Mouse (Mus musculus) limb, embryonic 14.5 days (tissue): ENCODE data around the gene Pced1b. TPM values are rescaled to one million over a fixed set of nuclear protein-coding genes. Genes with fewer than 3 reads are reported as not detected.

Experiments used
- ATAC-seq: fragments of 200-750 bp; cut with Nextera tagmentation; 2 replicates; pipeline ENCODE4 v1.8.0; 2017; ENCODE audit warnings: low read depth, moderate number of reproducible peaks, moderate TSS enrichment; ENCODE audit not compliant: low FRiP score
- DNase-seq: peaks from one replicate; pipeline ENCODE4 v3.0.0-alpha.2; 2015; ENCODE audit warnings: low spot score
- H3K27ac ChIP-seq: fragments of 300-500 bp; sonication (generic); replicated peaks from 2 replicates; pipeline ENCODE4 v1.5.1; 2014; ENCODE audit warnings: low read depth, mild to moderate bottlenecking, low read length, moderate library complexity, mixed read lengths
- H3K27me3 ChIP-seq: fragments of 300-500 bp; sonication (generic); 2 replicates; pipeline ENCODE4 v1.6.1; 2014; ENCODE audit warnings: low read length, mixed read lengths; ENCODE audit not compliant: control insufficient read depth, insufficient read depth
- H3K36me3 ChIP-seq: fragments of 300-500 bp; sonication (generic); 2 replicates; pipeline ENCODE4 v1.6.1; 2014; ENCODE audit warnings: mild to moderate bottlenecking, low read length, moderate library complexity, mixed read lengths; ENCODE audit not compliant: control insufficient read depth, insufficient read depth
- H3K4me1 ChIP-seq: fragments of 300-500 bp; sonication (generic); 2 replicates; pipeline ENCODE4 v1.6.1; 2014; ENCODE audit warnings: antibody characterized with exemption, low read length, mixed read lengths; ENCODE audit not compliant: control insufficient read depth, insufficient read depth
- H3K4me2 ChIP-seq: fragments of 300-500 bp; sonication (generic); replicated peaks from 2 replicates; pipeline ENCODE4 v1.6.1; 2014; ENCODE audit warnings: low read depth, mild to moderate bottlenecking, low read length, moderate library complexity; ENCODE audit not compliant: severe bottlenecking
- H3K4me3 ChIP-seq: fragments of 300-500 bp; sonication (generic); replicated peaks from 2 replicates; pipeline ENCODE4 v1.5.1; 2014; ENCODE audit warnings: low read length
- H3K9ac ChIP-seq: fragments of 300-500 bp; sonication (generic); 2 replicates; pipeline ENCODE4 v1.6.1; 2014; ENCODE audit warnings: mild to moderate bottlenecking, low read depth, low read length, moderate library complexity; ENCODE audit not compliant: severe bottlenecking
- H3K9me3 ChIP-seq: fragments of 300-500 bp; sonication (generic); 2 replicates; pipeline ENCODE4 v1.6.1; 2016; ENCODE audit warnings: low read length; ENCODE audit not compliant: control insufficient read depth
- POLR2A ChIP-seq: fragments of 200-500 bp; IDR thresholded peaks from 2 replicates; pipeline ENCODE4 v1.8.0; 2012; ENCODE audit warnings: inconsistent platforms, mild to moderate bottlenecking, moderate library complexity, borderline replicate concordance; ENCODE audit not compliant: insufficient read depth, insufficient read length; ENCODE audit errors: extremely low read depth
- WGBS: fragments of 180-500 bp; shearing (Covaris S2); extraction: QIAGEN DNeasy Blood & Tissue Kit; methylation state at CpG from one replicate; pipeline ENCODE4 v1.1.7; 2014; 5-methylcytosine and 5-hydroxymethylcytosine counted together
- polyA plus RNA-seq, 2 experiments: library from polyadenylated mRNA; depleted of rRNA in 1 of 2; stranded (reverse) in 1 of 2; unstranded in 1 of 2; fragments of >200 nt; fragmentation: Nextera tagmentation in 1 of 2; extraction: Ambion mirVana in 1 of 2; gene quantifications; 2 replicates each; pipeline versions ENCODE4 v1.2.1 to v1.2.3; 2012 to 2014

The Pced1b gene
- polyA plus RNA-seq, 2 experiments = 3.8 to 7.9 TPM

DNA sequence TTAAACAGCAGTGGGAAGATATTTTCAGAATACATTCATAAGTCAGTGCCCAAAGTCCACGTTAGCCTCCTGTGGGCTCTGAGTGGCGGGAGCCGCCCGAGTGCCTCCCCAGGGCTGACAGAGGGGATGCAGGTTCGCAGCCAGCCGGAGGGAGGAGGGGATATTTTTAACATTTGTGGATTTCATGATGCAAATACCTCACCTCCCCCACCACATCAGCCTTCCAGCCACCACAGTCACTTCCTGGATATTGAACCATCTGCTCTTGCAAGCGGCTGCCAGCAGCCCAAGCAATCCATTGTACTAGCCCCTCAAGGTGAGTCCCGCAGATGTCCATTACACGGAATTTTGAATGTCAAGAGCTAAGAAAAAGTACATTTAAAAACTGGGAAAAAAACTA is 95.4 kb downstream of the Pced1b start:
- Histone ChIP-seq H3K27me3 (no peaks in the 10 kb centered on the region), H3K9ac (no peak overlapping the region), H3K4me2 (no peak overlapping the region), H3K36me3 (no peaks in the 10 kb centered on the region), H3K4me3 (no peak overlapping the region), H3K4me1 (0 out of 2 replicates have a peak, but pooled peaks cover 2% of the 10 kb centered on the region), H3K9me3 (no peaks in the 10 kb centered on the region), H3K27ac (no peak overlapping the region)
- no peak for DNase-seq
- no peak for ATAC-seq
- 92% methylated on average over 9 of the region's 9 CpGs for WGBS
- TF ChIP-seq POLR2A = no peak

DNA sequence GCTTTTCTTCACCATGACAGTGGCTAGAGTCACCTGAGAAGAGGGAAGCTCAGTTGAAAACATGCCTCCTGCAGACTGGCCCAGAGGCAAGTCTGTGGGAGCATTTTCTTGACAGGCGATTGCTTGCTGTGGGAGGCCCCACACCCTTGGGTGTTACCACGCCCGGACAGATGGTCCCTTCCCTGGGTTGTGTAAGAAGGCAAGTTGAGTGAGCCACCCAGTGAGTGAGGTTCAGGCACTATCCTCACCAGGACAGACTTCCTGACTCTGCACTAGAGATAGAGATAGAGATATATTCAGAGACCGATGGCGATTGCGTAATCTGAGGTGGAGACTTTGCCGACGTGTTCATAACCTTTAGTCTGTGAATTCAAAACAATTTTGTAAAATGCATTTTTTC is 96.0 kb downstream of the Pced1b start:
- no peak overlapping the region for H3K4me2 ChIP-seq
- H3K9ac ChIP-seq = no peak overlapping the region
- H3K36me3 ChIP-seq = no peaks in the 10 kb centered on the region
- H3K4me1 ChIP-seq = 0 out of 2 replicates have a peak, but pooled peaks cover 2% of the 10 kb centered on the region
- no peaks in the 10 kb centered on the region for H3K27me3 ChIP-seq
- DNase-seq = no peak
- H3K27ac ChIP-seq = no peak overlapping the region
- no peak for ATAC-seq
- H3K9me3 ChIP-seq = no peaks in the 10 kb centered on the region
- no peak for TF ChIP-seq POLR2A
- H3K4me3 ChIP-seq = no peak overlapping the region
- 84% methylated on average over 8 of the region's 8 CpGs for WGBS

DNA sequence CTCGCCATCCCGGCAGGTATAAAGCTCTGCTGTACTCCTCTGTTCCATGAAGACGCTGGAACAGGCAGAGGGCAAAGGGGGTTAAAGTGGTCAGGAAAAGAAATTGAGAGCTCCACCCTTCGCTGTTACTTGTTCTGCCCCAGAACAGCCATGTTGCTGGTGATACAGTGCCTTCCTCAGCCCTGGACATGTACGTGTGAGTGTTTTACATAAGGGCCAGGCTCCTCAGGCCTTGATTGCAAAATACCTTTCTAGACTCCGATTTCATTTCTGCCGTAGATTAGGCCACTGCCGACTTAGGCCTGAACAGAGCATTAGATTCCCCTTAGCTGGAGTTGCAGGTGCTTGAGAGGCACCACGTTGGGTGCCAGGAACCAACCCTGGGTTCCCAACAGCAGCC is 97.0 kb downstream of the Pced1b start:
- 86% methylated on average over 9 of the region's 9 CpGs for WGBS
- DNase-seq (no peak), ATAC-seq (no peak)
- H3K4me2 ChIP-seq = no peak overlapping the region
- no peaks in the 10 kb centered on the region for H3K4me1 ChIP-seq
- H3K4me3 ChIP-seq = no peak overlapping the region
- H3K9me3 ChIP-seq = no peaks in the 10 kb centered on the region
- no peak overlapping the region for H3K9ac ChIP-seq
- TF ChIP-seq POLR2A = no peak
- no peak overlapping the region for H3K27ac ChIP-seq
- H3K27me3 ChIP-seq = no peaks in the 10 kb centered on the region
- H3K36me3 ChIP-seq = no peaks in the 10 kb centered on the region

GRCm38 (mm10) chr15:97345110-97345509 is 98.2 kb downstream of the Pced1b start:
- no peak overlapping the region for H3K27ac ChIP-seq
- no peaks in the 10 kb centered on the region for H3K4me1 ChIP-seq
- no peaks in the 10 kb centered on the region for H3K36me3 ChIP-seq
- no peak for ATAC-seq
- H3K27me3 ChIP-seq = no peaks in the 10 kb centered on the region
- WGBS = 95% methylated on average over 9 of the region's 9 CpGs
- DNase-seq = no peak
- no peaks in the 10 kb centered on the region for H3K9me3 ChIP-seq
- no peak overlapping the region for H3K4me3 ChIP-seq
- no peak for TF ChIP-seq POLR2A
- no peak overlapping the region for H3K4me2 ChIP-seq
- H3K9ac ChIP-seq = no peak overlapping the region

- H3K4me2 ChIP-seq = no peak overlapping the region
- no peak overlapping the region for H3K27ac ChIP-seq
- no peak overlapping the region for H3K9ac ChIP-seq
- no peak for TF ChIP-seq POLR2A
- 76% methylated on average over 6 of the region's 6 CpGs for whole genome bisulfite sequencing
- no peak overlapping the region for H3K4me3 ChIP-seq
- no peaks in the 10 kb centered on the region for H3K27me3 ChIP-seq
- 0 out of 2 replicates have a peak, but pooled peaks cover under 1% of the 10 kb centered on the region for H3K4me1 ChIP-seq
- ATAC-seq = no peak
- no peaks in the 10 kb centered on the region for H3K36me3 ChIP-seq
- no peaks in the 10 kb centered on the region for H3K9me3 ChIP-seq
- no peak for DNase-seq
Observed at GRCm38 (mm10) chr15:97345917-97346316, 99.0 kb downstream of the Pced1b start.

DNA sequence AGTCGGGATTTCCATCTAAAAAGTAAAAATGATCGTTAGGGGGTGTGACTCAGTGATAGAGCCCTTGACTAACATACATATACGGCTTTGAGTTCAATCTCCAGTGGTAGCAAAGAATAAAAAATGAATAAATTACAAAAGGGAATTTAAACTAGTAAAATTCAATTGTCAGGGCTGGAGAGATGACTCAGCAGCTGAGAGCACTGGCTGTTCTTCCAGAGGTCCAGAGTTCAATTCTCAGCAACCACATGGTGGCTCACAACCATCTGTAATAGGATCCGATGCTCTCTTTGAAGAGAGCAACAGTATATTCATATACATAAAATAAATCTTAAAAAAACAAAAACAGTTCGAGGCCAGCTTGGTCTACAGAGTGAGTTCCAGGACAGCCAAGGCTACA is 99.5 kb downstream of the Pced1b start:
- ATAC-seq = no peak
- TF ChIP-seq POLR2A = no peak

More for the DNA sequence above, 99.5 kb downstream of the Pced1b start:
- H3K9ac ChIP-seq = no peak overlapping the region
- 0 out of 2 replicates have a peak, but pooled peaks cover 3% of the 10 kb centered on the region for H3K4me1 ChIP-seq
- H3K27me3 ChIP-seq = no peaks in the 10 kb centered on the region
- no peaks in the 10 kb centered on the region for H3K36me3 ChIP-seq
- H3K9me3 ChIP-seq = no peaks in the 10 kb centered on the region
- no peak overlapping the region for H3K4me2 ChIP-seq
- H3K27ac ChIP-seq = no peak overlapping the region
- 87% methylated on average over 5 of the region's 5 CpGs for WGBS
- DNase-seq = no peak
- H3K4me3 ChIP-seq = no peak overlapping the region
